Mouse (Mus musculus) G1E (cell line): ENCODE results near the gene Olfr1212. TPM values are rescaled to one million over a fixed set of nuclear protein-coding genes. Genes with fewer than 3 reads are reported as not detected.

Experiments used
- ATAC-seq: 2 replicates; pipeline ENCODE4 v1.8.0; 2016; ENCODE audit warnings: mild to moderate bottlenecking; ENCODE audit not compliant: insufficient number of reproducible peaks, poor library complexity, low FRiP score, severe bottlenecking; ENCODE audit errors: extremely low read depth
- DNase-seq: peaks from one replicate; pipeline ENCODE4 v3.0.0; 2012; ENCODE audit warnings: low spot score
- H3K27me3 ChIP-seq: 2 replicates; pipeline ENCODE4 v1.6.1; 2012; ENCODE audit warnings: mild to moderate bottlenecking, low read length, inconsistent platforms; ENCODE audit not compliant: insufficient read depth
- H3K36me3 ChIP-seq: replicated peaks from 2 replicates; pipeline ENCODE3; 2012; ENCODE audit warnings: mild to moderate bottlenecking, inconsistent platforms
- H3K4me1 ChIP-seq: 2 replicates; pipeline ENCODE4 v1.6.1; 2012; ENCODE audit warnings: low read depth, low read length, inconsistent platforms, mixed read lengths; ENCODE audit not compliant: insufficient read depth
- H3K4me3 ChIP-seq: 2 replicates; pipeline ENCODE4 v1.5.1; 2012; ENCODE audit warnings: low read depth, mild to moderate bottlenecking, inconsistent platforms, low read length, moderate library complexity, mixed read lengths
- H3K9me3 ChIP-seq: replicated peaks from 2 replicates; pipeline ENCODE4 v1.6.1; 2012; ENCODE audit warnings: inconsistent platforms
- CTCF ChIP-seq: IDR thresholded peaks from 2 replicates; pipeline ENCODE4 v1.5.1; 2012; ENCODE audit warnings: low read depth, low read length, inconsistent platforms, mixed read lengths
- GATA1 ChIP-seq: IDR thresholded peaks from 2 replicates; pipeline ENCODE4 v1.6.1; 2012; ENCODE audit warnings: borderline replicate concordance, low read length, inconsistent platforms, mixed read lengths
- GATA2 ChIP-seq: IDR thresholded peaks from 2 replicates; pipeline ENCODE4 v1.6.1; 2012; ENCODE audit warnings: low read depth, low read length, inconsistent platforms, borderline replicate concordance
- POLR2AphosphoS5 ChIP-seq: IDR thresholded peaks from 2 replicates; pipeline ENCODE4 v1.6.1; 2012; ENCODE audit warnings: low read depth, low read length, inconsistent platforms; ENCODE audit not compliant: insufficient replicate concordance
- TAL1 ChIP-seq: conservative IDR thresholded peaks from 2 replicates; pipeline ENCODE4 v1.6.1; 2012; ENCODE audit warnings: low read depth, low read length, inconsistent platforms, mixed read lengths
- polyA plus RNA-seq: library from polyadenylated mRNA; stranded (reverse); fragments of >175 nt; gene quantifications from 2 replicates; pipeline ENCODE4 v1.2.3, GENCODE M21; 2012
- total RNA-seq, 2 experiments: library from RNA; stranded (forward) in 1 of 2; stranded (reverse) in 1 of 2; fragments of 200-1000 nt in 1 of 2; fragments of >200 nt in 1 of 2; fragmentation: Nextera tagmentation in 1 of 2; gene quantifications; 2 replicates each; pipeline ENCODE4 v1.2.3; 2014 to 2017

Gene Olfr1212
- total RNA-seq (2014; fragmentation: Nextera tagmentation) (not detected in 2 replicates), total RNA-seq (2017) (0.06 and 0.55 TPM in 2 replicates), polyA plus RNA-seq (not detected in 2 replicates)

DNA sequence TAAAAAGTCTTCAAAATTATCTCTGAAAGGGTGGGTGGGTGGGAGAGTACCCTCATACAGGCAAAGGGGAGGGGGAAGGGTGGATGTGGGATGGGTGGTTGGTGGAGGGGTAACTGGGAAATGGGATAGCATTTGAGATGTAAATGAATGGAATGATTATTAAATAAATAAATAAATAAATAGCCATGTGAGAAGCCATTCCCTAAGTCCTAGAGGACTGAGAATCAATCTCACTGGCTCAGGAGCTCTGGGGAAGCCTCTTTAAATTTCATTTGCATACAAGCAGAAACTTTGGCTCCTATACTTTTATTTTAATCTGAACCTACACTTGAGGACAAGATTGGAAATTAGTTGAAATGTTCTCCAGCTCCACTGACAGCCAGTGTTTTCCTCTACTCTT is at the start of gene Olfr1212:
Gene Olfr1212 (plus strand): TSS at position 301 of the 400 bp plus-strand sequence.
- no peaks in the 10 kb centered on the region for H3K9me3 ChIP-seq
- H3K36me3 ChIP-seq: no peaks in the 10 kb centered on the region
- H3K27me3 ChIP-seq: no peaks in the 10 kb centered on the region
- H3K4me1 ChIP-seq: no peaks in the 10 kb centered on the region
- no peak for ATAC-seq
- no peak for DNase-seq
- TF ChIP-seq TAL1 (no peak), GATA2 (no peak), POLR2AphosphoS5 (no peak), GATA1 (no peak), CTCF (no peak)
- H3K4me3 ChIP-seq: no peak within 1 kb of the TSS

DNA sequence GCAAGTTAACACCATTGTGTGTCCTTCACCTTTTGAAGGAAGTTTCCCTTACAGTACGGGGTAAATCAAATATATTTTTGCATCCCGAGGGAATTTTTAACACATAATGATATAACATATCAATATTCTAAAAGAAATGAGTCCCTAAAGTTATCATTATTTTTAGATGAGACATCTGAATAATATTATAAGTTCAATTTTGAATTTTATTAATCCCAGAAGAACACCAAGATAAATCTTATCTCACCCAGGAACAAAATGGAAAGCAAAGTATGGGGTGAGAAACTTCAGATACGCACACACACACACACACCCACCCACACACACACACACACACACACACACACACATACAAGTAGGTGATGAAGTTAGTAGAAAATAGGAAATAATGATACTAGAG is 38.7 kb upstream of the Olfr1212 start, which contains the start of gene Olfr1209:
Gene Olfr1209 (minus strand): TSS at position 101 of the 400 bp plus-strand sequence.
- TF ChIP-seq TAL1: no peak
- no peak for TF ChIP-seq POLR2AphosphoS5
- TF ChIP-seq GATA2: no peak
- no peak for TF ChIP-seq CTCF
- TF ChIP-seq GATA1: no peak
- Histone ChIP-seq H3K9me3 (no peaks in the 10 kb centered on the region), H3K4me1 (no peaks in the 10 kb centered on the region), H3K27me3 (no peaks in the 10 kb centered on the region), H3K4me3 (no peak within 1 kb of the TSS), H3K36me3 (no peaks in the 10 kb centered on the region)
- DNase-seq (no peak), ATAC-seq (no peak)

DNA sequence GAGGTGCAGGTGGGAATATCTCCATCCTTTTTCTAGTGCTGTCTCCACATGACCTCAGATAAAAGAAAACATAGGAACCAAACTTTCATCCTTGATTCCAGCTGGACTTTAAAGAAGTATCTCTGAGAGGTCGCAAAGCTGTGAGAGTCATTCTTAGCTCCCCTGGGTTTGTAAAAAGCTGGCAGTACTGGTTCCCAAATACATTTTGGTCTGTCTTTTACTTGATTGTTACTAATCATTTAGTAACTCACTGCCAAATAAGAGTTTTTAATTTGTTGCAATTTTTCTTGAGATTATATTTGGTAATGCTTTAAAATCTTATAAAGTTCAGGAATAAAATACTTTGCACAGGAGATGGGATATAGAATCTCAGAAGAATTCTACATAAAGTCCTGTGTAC is 15.8 kb upstream of the Olfr1212 start, which contains the start of gene Olfr1211:
Gene Olfr1211 (minus strand): TSS at position 101 of the 400 bp plus-strand sequence.
- no peak for ATAC-seq
- H3K9me3 ChIP-seq: no peaks in the 10 kb centered on the region; the same call in 1 of the 2 replicates
- no peak within 1 kb of the TSS for H3K4me3 ChIP-seq
- no peaks in the 10 kb centered on the region for H3K27me3 ChIP-seq
- no peaks in the 10 kb centered on the region for H3K36me3 ChIP-seq
- TF ChIP-seq TAL1 (no peak), GATA2 (no peak), POLR2AphosphoS5 (no peak), CTCF (no peak), GATA1 (no peak)
- no peak for DNase-seq
- H3K4me1 ChIP-seq: no peaks in the 10 kb centered on the region

DNA sequence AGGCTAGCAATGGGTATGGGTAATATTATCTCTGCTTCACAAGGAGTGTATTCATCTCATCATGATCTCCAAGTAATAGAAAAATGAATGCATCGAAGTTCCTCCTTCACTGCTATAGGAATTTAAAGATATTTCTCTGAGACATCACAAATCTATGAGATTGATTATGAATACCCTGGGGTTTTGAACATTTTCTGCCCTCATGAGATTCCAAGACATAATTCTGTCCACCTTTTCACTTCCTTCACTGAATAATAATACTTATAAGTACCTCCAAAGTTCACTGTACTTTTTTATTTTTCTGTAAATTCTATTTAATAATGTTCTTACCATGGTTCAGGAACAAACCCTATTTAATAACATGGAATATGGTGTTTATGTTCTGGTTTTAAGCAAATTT is 26.4 kb downstream of the Olfr1212 start, which contains the start of gene Gm13762:
Gene Gm13762 (minus strand): TSS at position 101 of the 400 bp plus-strand sequence.
- Histone ChIP-seq H3K4me1 (no peaks in the 10 kb centered on the region), H3K9me3 (no peaks in the 10 kb centered on the region), H3K27me3 (no peaks in the 10 kb centered on the region), H3K4me3 (no peak within 1 kb of the TSS), H3K36me3 (no peaks in the 10 kb centered on the region)
- TF ChIP-seq TAL1 (no peak), POLR2AphosphoS5 (no peak), GATA2 (no peak), CTCF (no peak), GATA1 (no peak)
- DNase-seq (no peak), ATAC-seq (no peak)

DNA sequence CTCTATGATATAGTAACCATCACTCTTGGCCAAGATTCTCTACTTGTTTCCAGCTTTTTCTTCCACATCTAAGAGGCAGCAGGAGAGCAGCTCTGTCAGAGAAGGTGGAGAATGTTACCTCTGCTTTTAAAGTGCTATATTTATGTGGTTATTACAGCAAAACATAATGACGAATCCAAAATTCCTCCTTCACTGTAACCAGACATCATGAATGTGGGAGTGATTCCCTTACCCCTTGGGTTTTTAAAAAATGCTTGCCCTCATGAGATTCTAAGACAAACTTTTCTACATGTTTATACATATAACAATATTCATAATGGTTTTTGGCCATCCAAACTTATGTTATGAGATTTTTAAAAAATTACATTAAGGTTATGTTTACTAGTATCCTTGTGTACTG is 38.8 kb downstream of the Olfr1212 start, which contains the start of gene Olfr1214:
Gene Olfr1214 (minus strand): TSS at position 101 of the 400 bp plus-strand sequence.
- no peak for DNase-seq
- Histone ChIP-seq H3K4me3 (no peak within 1 kb of the TSS), H3K36me3 (no peaks in the 10 kb centered on the region), H3K4me1 (no peaks in the 10 kb centered on the region), H3K27me3 (no peaks in the 10 kb centered on the region), H3K9me3 (no peaks in the 10 kb centered on the region)
- no peak for ATAC-seq
- TF ChIP-seq TAL1: no peak
- no peak for TF ChIP-seq POLR2AphosphoS5
- no peak for TF ChIP-seq GATA2
- no peak for TF ChIP-seq CTCF
- no peak for TF ChIP-seq GATA1

DNA sequence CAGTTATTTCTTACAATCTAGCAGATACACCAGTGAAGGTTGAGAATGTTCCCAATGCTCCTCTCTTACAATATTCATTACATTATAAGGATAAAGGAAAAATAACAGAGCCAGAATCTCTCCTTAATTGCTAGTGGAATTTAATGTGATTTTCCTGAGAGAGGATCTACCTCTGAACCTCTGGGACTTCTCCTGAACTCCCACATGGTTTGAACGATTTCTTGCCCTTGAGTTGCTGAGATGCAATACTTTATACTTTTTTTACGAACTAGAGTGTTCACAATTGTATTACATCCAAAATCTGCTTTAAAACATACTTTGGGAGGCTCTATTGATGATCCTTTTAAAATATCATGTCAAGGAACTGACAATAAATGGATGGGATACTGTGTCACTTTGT is 53.1 kb downstream of the Olfr1212 start, which contains the start of gene Olfr1215:
Gene Olfr1215 (minus strand): TSS at position 101 of the 400 bp plus-strand sequence.
- no peak for ATAC-seq
- H3K4me1 ChIP-seq: no peaks in the 10 kb centered on the region
- TF ChIP-seq CTCF: no peak
- TF ChIP-seq TAL1: no peak
- TF ChIP-seq GATA1: no peak
- TF ChIP-seq GATA2: no peak
- no peak for TF ChIP-seq POLR2AphosphoS5
- no peak within 1 kb of the TSS for H3K4me3 ChIP-seq
- DNase-seq: no peak
- H3K27me3 ChIP-seq: no peaks in the 10 kb centered on the region
- H3K9me3 ChIP-seq: no peaks in the 10 kb centered on the region
- H3K36me3 ChIP-seq: no peaks in the 10 kb centered on the region

Other genes starting within 250 kb of the Olfr1212 start
Only the 20 nearest of the 27 such genes appear.
- gene Olfr1199, start 193.5 kb upstream of the Olfr1212 start, total RNA-seq (2014; fragmentation: Nextera tagmentation): not detected in 2 replicates
- 0.11 TPM in 1 of 2 replicates, not detected in the other for gene Olfr1199, start 193.5 kb upstream of the Olfr1212 start, total RNA-seq (2017)
- gene Olfr1199, start 193.5 kb upstream of the Olfr1212 start, polyA plus RNA-seq: not detected in 2 replicates
- not detected in 2 replicates for gene Olfr1200, start 183.5 kb upstream of the Olfr1212 start, total RNA-seq (2014; fragmentation: Nextera tagmentation)
- gene Olfr1200, start 183.5 kb upstream of the Olfr1212 start, total RNA-seq (2017): 0.38 TPM in 1 of 2 replicates, not detected in the other
- not detected in 2 replicates for gene Olfr1200, start 183.5 kb upstream of the Olfr1212 start, polyA plus RNA-seq
- gene Olfr1201, start 160.9 kb upstream of the Olfr1212 start, total RNA-seq (2014; fragmentation: Nextera tagmentation): not detected in 2 replicates
- 0.11 and 0.17 TPM in 2 replicates for gene Olfr1201, start 160.9 kb upstream of the Olfr1212 start, total RNA-seq (2017)
- gene Olfr1201, start 160.9 kb upstream of the Olfr1212 start, polyA plus RNA-seq: not detected in 2 replicates
- gene Olfr1202, start 139.5 kb upstream of the Olfr1212 start, total RNA-seq (2014; fragmentation: Nextera tagmentation): not detected in 2 replicates
- gene Olfr1202, start 139.5 kb upstream of the Olfr1212 start, total RNA-seq (2017): 0.06 and 0.11 TPM in 2 replicates
- gene Olfr1202, start 139.5 kb upstream of the Olfr1212 start, polyA plus RNA-seq: not detected in 2 replicates
- gene Olfr1205, start 124.2 kb upstream of the Olfr1212 start, total RNA-seq (2014; fragmentation: Nextera tagmentation): not detected in 2 replicates
- 0.05 TPM in 1 of 2 replicates, not detected in the other for gene Olfr1205, start 124.2 kb upstream of the Olfr1212 start, total RNA-seq (2017)
- not detected in 2 replicates for gene Olfr1205, start 124.2 kb upstream of the Olfr1212 start, polyA plus RNA-seq
- not detected in 2 replicates for gene Olfr1204, start 104.7 kb upstream of the Olfr1212 start, total RNA-seq (2014; fragmentation: Nextera tagmentation)
- 0.06 and 0.11 TPM in 2 replicates for gene Olfr1204, start 104.7 kb upstream of the Olfr1212 start, total RNA-seq (2017)
- gene Olfr1204, start 104.7 kb upstream of the Olfr1212 start, polyA plus RNA-seq: not detected in 2 replicates
- gene Olfr1206, start 90.7 kb upstream of the Olfr1212 start, total RNA-seq (2014; fragmentation: Nextera tagmentation): not detected in 2 replicates
- gene Olfr1206, start 90.7 kb upstream of the Olfr1212 start, total RNA-seq (2017): 0.16 TPM in 1 of 2 replicates, not detected in the other
- not detected in 2 replicates for gene Olfr1206, start 90.7 kb upstream of the Olfr1212 start, polyA plus RNA-seq
- not detected in 2 replicates for gene Olfr1208, start 51.7 kb upstream of the Olfr1212 start, total RNA-seq (2014; fragmentation: Nextera tagmentation)
- gene Olfr1208, start 51.7 kb upstream of the Olfr1212 start, total RNA-seq (2017): 0.11 and 0.17 TPM in 2 replicates
- gene Olfr1208, start 51.7 kb upstream of the Olfr1212 start, polyA plus RNA-seq: not detected in 2 replicates
- gene Olfr1209, start 38.8 kb upstream of the Olfr1212 start, total RNA-seq (2014; fragmentation: Nextera tagmentation): not detected in 2 replicates
- gene Olfr1209, start 38.8 kb upstream of the Olfr1212 start, total RNA-seq (2017): 0.05 TPM in 1 of 2 replicates, not detected in the other
- gene Olfr1209, start 38.8 kb upstream of the Olfr1212 start, polyA plus RNA-seq: 0.07 TPM in 1 of 2 replicates, not detected in the other
- not detected in 2 replicates for gene Olfr1211, start 15.9 kb upstream of the Olfr1212 start, total RNA-seq (2014; fragmentation: Nextera tagmentation)
- gene Olfr1211, start 15.9 kb upstream of the Olfr1212 start, total RNA-seq (2017): 0.05 TPM in 1 of 2 replicates, not detected in the other
- not detected in 2 replicates for gene Olfr1211, start 15.9 kb upstream of the Olfr1212 start, polyA plus RNA-seq
- gene Gm13762, start 26.3 kb downstream of the Olfr1212 start, total RNA-seq (2014; fragmentation: Nextera tagmentation): not detected in 2 replicates
- 0.17 TPM in 1 of 2 replicates, not detected in the other for gene Gm13762, start 26.3 kb downstream of the Olfr1212 start, total RNA-seq (2017)
- not detected in 2 replicates for gene Gm13762, start 26.3 kb downstream of the Olfr1212 start, polyA plus RNA-seq
- gene Olfr1214, start 38.7 kb downstream of the Olfr1212 start, total RNA-seq (2014; fragmentation: Nextera tagmentation): not detected in 2 replicates
- 0.16 TPM in 1 of 2 replicates, not detected in the other for gene Olfr1214, start 38.7 kb downstream of the Olfr1212 start, total RNA-seq (2017)
- not detected in 2 replicates for gene Olfr1214, start 38.7 kb downstream of the Olfr1212 start, polyA plus RNA-seq
- not detected in 2 replicates for gene Olfr1215, start 53.0 kb downstream of the Olfr1212 start, total RNA-seq (2014; fragmentation: Nextera tagmentation)
- not detected in 2 replicates for gene Olfr1215, start 53.0 kb downstream of the Olfr1212 start, total RNA-seq (2017)
- gene Olfr1215, start 53.0 kb downstream of the Olfr1212 start, polyA plus RNA-seq: not detected in 2 replicates
- not detected in 2 replicates for gene Olfr1216, start 64.4 kb downstream of the Olfr1212 start, total RNA-seq (2014; fragmentation: Nextera tagmentation)
- gene Olfr1216, start 64.4 kb downstream of the Olfr1212 start, total RNA-seq (2017): 0.06 TPM in 1 of 2 replicates, not detected in the other
- not detected in 2 replicates for gene Olfr1216, start 64.4 kb downstream of the Olfr1212 start, polyA plus RNA-seq
- gene Olfr1217, start 78.1 kb downstream of the Olfr1212 start, total RNA-seq (2014; fragmentation: Nextera tagmentation): not detected in 2 replicates
- 0.12 and 0.16 TPM in 2 replicates for gene Olfr1217, start 78.1 kb downstream of the Olfr1212 start, total RNA-seq (2017)
- not detected in 2 replicates for gene Olfr1217, start 78.1 kb downstream of the Olfr1212 start, polyA plus RNA-seq
- not detected in 2 replicates for gene Olfr1218, start 107.2 kb downstream of the Olfr1212 start, total RNA-seq (2014; fragmentation: Nextera tagmentation)
- 0.23 and 0.27 TPM in 2 replicates for gene Olfr1218, start 107.2 kb downstream of the Olfr1212 start, total RNA-seq (2017)
- gene Olfr1218, start 107.2 kb downstream of the Olfr1212 start, polyA plus RNA-seq: not detected in 2 replicates
- gene Olfr1219, start 129.5 kb downstream of the Olfr1212 start, total RNA-seq (2014; fragmentation: Nextera tagmentation): not detected in 2 replicates
- 0.22 TPM in 1 of 2 replicates, not detected in the other for gene Olfr1219, start 129.5 kb downstream of the Olfr1212 start, total RNA-seq (2017)
- not detected in 2 replicates for gene Olfr1219, start 129.5 kb downstream of the Olfr1212 start, polyA plus RNA-seq
- 0.15 TPM in 1 of 2 replicates, not detected in the other for gene Olfr1220, start 152.9 kb downstream of the Olfr1212 start, total RNA-seq (2014; fragmentation: Nextera tagmentation)
- 0.05 and 0.12 TPM in 2 replicates for gene Olfr1220, start 152.9 kb downstream of the Olfr1212 start, total RNA-seq (2017)
- gene Olfr1220, start 152.9 kb downstream of the Olfr1212 start, polyA plus RNA-seq: not detected in 2 replicates
- not detected in 2 replicates for gene Olfr1221, start 163.3 kb downstream of the Olfr1212 start, total RNA-seq (2014; fragmentation: Nextera tagmentation)
- 0.06 and 0.11 TPM in 2 replicates for gene Olfr1221, start 163.3 kb downstream of the Olfr1212 start, total RNA-seq (2017)
- not detected in 2 replicates for gene Olfr1221, start 163.3 kb downstream of the Olfr1212 start, polyA plus RNA-seq
- gene Olfr1222, start 179.1 kb downstream of the Olfr1212 start, total RNA-seq (2014; fragmentation: Nextera tagmentation): not detected in 2 replicates
- 0.16 and 0.29 TPM in 2 replicates for gene Olfr1222, start 179.1 kb downstream of the Olfr1212 start, total RNA-seq (2017)
- not detected in 2 replicates for gene Olfr1222, start 179.1 kb downstream of the Olfr1212 start, polyA plus RNA-seq